Mouse (Mus musculus): Measurements from ENCODE around the gene Ric8b. TPM values are rescaled to one million over a fixed set of nuclear protein-coding genes. Genes with fewer than 3 reads are reported as not detected.

Gene Ric8b
- polyA plus RNA-seq, 1 experiment, result 5.5 TPM

- Histone ChIP-seq H3K4me3 (ENCODE audit: extremely low read depth, insufficient read depth, insufficient read length) (no peak overlapping the region), H3K27me3 (ENCODE audit: control insufficient read depth, insufficient read depth, low read length) (no peaks in the 10 kb centered on the region), H3K4me1 (ENCODE audit: control insufficient read depth, insufficient read depth, insufficient read length) (no peaks in the 10 kb centered on the region), H3K36me3 (ENCODE audit: control insufficient read depth, insufficient read depth, low read length) (no peaks in the 10 kb centered on the region), H3K27ac (ENCODE audit: insufficient read depth, low read length) (no peak overlapping the region)
- no peak for TF ChIP-seq CTCF (IDR thresholded peaks at IDR 0.05; ENCODE audit: extremely low read depth, insufficient read depth, insufficient read length, insufficient replicate concordance)
- no peak for TF ChIP-seq POLR2A (IDR thresholded peaks at IDR 0.05; ENCODE audit: low read depth, low read length)
- DNase-seq (ENCODE audit: low read depth in 1 of 2, low spot score in 2 of 2), result no peak
- 91% methylated on average over 17 of the region's 17 CpGs for WGBS
Measured at GRCm38 (mm10) chr10:84909021-84909801, 8.2 kb upstream of the Ric8b start.

GRCm38 (mm10) chr10:84910194-84910593 is 7.2 kb upstream of the Ric8b start:
- Histone ChIP-seq H3K4me3 (ENCODE audit: extremely low read depth, insufficient read depth, insufficient read length) (no peak overlapping the region), H3K27me3 (ENCODE audit: control insufficient read depth, insufficient read depth, low read length) (no peaks in the 10 kb centered on the region), H3K4me1 (ENCODE audit: control insufficient read depth, insufficient read depth, insufficient read length) (no peaks in the 10 kb centered on the region), H3K27ac (ENCODE audit: insufficient read depth, low read length) (no peak overlapping the region), H3K36me3 (ENCODE audit: control insufficient read depth, insufficient read depth, low read length) (no peaks in the 10 kb centered on the region)
- DNase-seq (ENCODE audit: low read depth in 1 of 2, low spot score in 2 of 2), result no peak
- WGBS, result 71% methylated on average over 7 of the region's 7 CpGs
- TF ChIP-seq CTCF (IDR thresholded peaks at IDR 0.05; ENCODE audit: extremely low read depth, insufficient read depth, insufficient read length, insufficient replicate concordance) (no peak), POLR2A (IDR thresholded peaks at IDR 0.05; ENCODE audit: low read depth, low read length) (no peak)

- H3K27me3 ChIP-seq (ENCODE audit: control insufficient read depth, insufficient read depth, low read length), result no peaks in the 10 kb centered on the region
- 90% methylated on average over 1 of the region's 1 CpGs for WGBS
- no peaks in the 10 kb centered on the region for H3K36me3 ChIP-seq (ENCODE audit: control insufficient read depth, insufficient read depth, low read length)
Measured at GRCm38 (mm10) chr10:84910758-84911384, 6.5 kb upstream of the Ric8b start.

GRCm38 (mm10) chr10:84913148-84913547 is 4.3 kb upstream of the Ric8b start:
- no peak overlapping the region for H3K27ac ChIP-seq (ENCODE audit: insufficient read depth, low read length)
- 91% methylated on average over 1 of the region's 1 CpGs for WGBS
- no peaks in the 10 kb centered on the region for H3K36me3 ChIP-seq (ENCODE audit: control insufficient read depth, insufficient read depth, low read length)
- no peaks in the 10 kb centered on the region for H3K4me1 ChIP-seq (ENCODE audit: control insufficient read depth, insufficient read depth, insufficient read length)
- no peak for TF ChIP-seq CTCF (IDR thresholded peaks at IDR 0.05; ENCODE audit: extremely low read depth, insufficient read depth, insufficient read length, insufficient replicate concordance)
- TF ChIP-seq POLR2A (IDR thresholded peaks at IDR 0.05; ENCODE audit: low read depth, low read length), result no peak
- H3K4me3 ChIP-seq (ENCODE audit: extremely low read depth, insufficient read depth, insufficient read length), result no peak overlapping the region
- no peak for DNase-seq (ENCODE audit: low read depth in 1 of 2, low spot score in 2 of 2)
- no peaks in the 10 kb centered on the region for H3K27me3 ChIP-seq (ENCODE audit: control insufficient read depth, insufficient read depth, low read length)

More at GRCm38 (mm10) chr10:84910758-84911384, 6.5 kb upstream of the Ric8b start:
- TF ChIP-seq POLR2A (IDR thresholded peaks at IDR 0.05; ENCODE audit: low read depth, low read length), result no peak
- no peak for TF ChIP-seq CTCF (IDR thresholded peaks at IDR 0.05; ENCODE audit: extremely low read depth, insufficient read depth, insufficient read length, insufficient replicate concordance)
- no peaks in the 10 kb centered on the region for H3K4me1 ChIP-seq (ENCODE audit: control insufficient read depth, insufficient read depth, insufficient read length)
- DNase-seq (ENCODE audit: low read depth in 1 of 2, low spot score in 2 of 2), result no peak
- H3K27ac ChIP-seq (ENCODE audit: insufficient read depth, low read length), result no peak overlapping the region
- H3K4me3 ChIP-seq (ENCODE audit: extremely low read depth, insufficient read depth, insufficient read length), result no peak overlapping the region

GRCm38 (mm10) chr10:84915476-84915875 is 1.9 kb upstream of the Ric8b start:
- no peak for TF ChIP-seq POLR2A (IDR thresholded peaks at IDR 0.05; ENCODE audit: low read depth, low read length)
- TF ChIP-seq CTCF (IDR thresholded peaks at IDR 0.05; ENCODE audit: extremely low read depth, insufficient read depth, insufficient read length, insufficient replicate concordance), result no peak
- H3K36me3 ChIP-seq (ENCODE audit: control insufficient read depth, insufficient read depth, low read length), result no peaks in the 10 kb centered on the region
- WGBS, result 93% methylated on average over 6 of the region's 6 CpGs
- no peak for DNase-seq (ENCODE audit: low read depth in 1 of 2, low spot score in 2 of 2)
- no peak overlapping the region for H3K4me3 ChIP-seq (ENCODE audit: extremely low read depth, insufficient read depth, insufficient read length)
- no peaks in the 10 kb centered on the region for H3K27me3 ChIP-seq (ENCODE audit: control insufficient read depth, insufficient read depth, low read length)
- H3K4me1 ChIP-seq (ENCODE audit: control insufficient read depth, insufficient read depth, insufficient read length), result no peaks in the 10 kb centered on the region
- no peak overlapping the region for H3K27ac ChIP-seq (ENCODE audit: insufficient read depth, low read length)

- 2% methylated on average over 17 of the region's 27 CpGs for WGBS
- peak overlapping the region; percentile 95 for H3K27ac ChIP-seq (ENCODE audit: insufficient read depth, low read length)
- H3K36me3 ChIP-seq (ENCODE audit: control insufficient read depth, insufficient read depth, low read length), result no peaks in the 10 kb centered on the region
- peak overlapping the region; percentile 95 for H3K4me3 ChIP-seq (ENCODE audit: extremely low read depth, insufficient read depth, insufficient read length)
- no peaks in the 10 kb centered on the region for H3K27me3 ChIP-seq (ENCODE audit: control insufficient read depth, insufficient read depth, low read length)
- DNase-seq (ENCODE audit: low read depth in 1 of 2, low spot score in 2 of 2), result peak in 1 of 2 experiments; percentile 46
- TF ChIP-seq CTCF (IDR thresholded peaks at IDR 0.05; ENCODE audit: extremely low read depth, insufficient read depth, insufficient read length, insufficient replicate concordance) (no peak), POLR2A (IDR thresholded peaks at IDR 0.05; ENCODE audit: low read depth, low read length) (no peak)
- no peaks in the 10 kb centered on the region for H3K4me1 ChIP-seq (ENCODE audit: control insufficient read depth, insufficient read depth, insufficient read length)
Measured at GRCm38 (mm10) chr10:84917731-84918095, 297 bp downstream of the Ric8b start.

GRCm38 (mm10) chr10:84926336-84926735 is 8.9 kb downstream of the Ric8b start:
- Histone ChIP-seq H3K4me1 (ENCODE audit: control insufficient read depth, insufficient read depth, insufficient read length) (0 out of 2 replicates have a peak, but pooled peaks cover 2% of the 10 kb centered on the region), H3K27me3 (ENCODE audit: control insufficient read depth, insufficient read depth, low read length) (no peaks in the 10 kb centered on the region), H3K4me3 (ENCODE audit: extremely low read depth, insufficient read depth, insufficient read length) (no peak overlapping the region), H3K27ac (ENCODE audit: insufficient read depth, low read length) (no peak overlapping the region), H3K36me3 (ENCODE audit: control insufficient read depth, insufficient read depth, low read length) (peaks cover 8% of the 10 kb centered on the region)
- DNase-seq (ENCODE audit: low read depth in 1 of 2, low spot score in 2 of 2), result no peak
- TF ChIP-seq POLR2A (IDR thresholded peaks at IDR 0.05; ENCODE audit: low read depth, low read length) (no peak), CTCF (IDR thresholded peaks at IDR 0.05; ENCODE audit: extremely low read depth, insufficient read depth, insufficient read length, insufficient replicate concordance) (no peak)
- WGBS, result 91% methylated on average over 7 of the region's 7 CpGs

All from spleen, adult 2 months (tissue).